Mouse (Mus musculus) forebrain, embryonic 12.5 days (tissue): ENCODE data around the gene Wdr60. TPM values are rescaled to one million over a fixed set of nuclear protein-coding genes. Genes with fewer than 3 reads are reported as not detected.
A peak's percentile ranks its signal among the peaks of the same experiment; 100 is the strongest.

ENCODE experiments used
- ATAC-seq: fragments of 200-750 bp; cut with Nextera tagmentation; 2 replicates; pipeline ENCODE4 v1.8.0; 2017; ENCODE audit warnings: moderate TSS enrichment; ENCODE audit not compliant: low FRiP score
- H3K27ac ChIP-seq: fragments of 300-500 bp; sonication (generic); 2 replicates; pipeline ENCODE4 v1.5.1; 2016; ENCODE audit warnings: mild to moderate bottlenecking
- H3K27me3 ChIP-seq: fragments of 300-500 bp; sonication (generic); 2 replicates; pipeline ENCODE4 v1.6.1; 2016; ENCODE audit warnings: mild to moderate bottlenecking
- H3K36me3 ChIP-seq: fragments of 300-500 bp; sonication (generic); replicated peaks from 2 replicates; pipeline ENCODE4 v1.6.1; 2016; ENCODE audit warnings: mild to moderate bottlenecking
- H3K4me1 ChIP-seq: fragments of 300-500 bp; sonication (generic); 2 replicates; pipeline ENCODE4 v1.6.1; 2016
- H3K4me2 ChIP-seq: fragments of 300-500 bp; sonication (generic); 2 replicates; pipeline ENCODE4 v1.6.1; 2016; ENCODE audit warnings: mild to moderate bottlenecking, moderate library complexity
- H3K4me3 ChIP-seq: fragments of 300-500 bp; sonication (generic); replicated peaks from 2 replicates; pipeline ENCODE4 v1.5.1; 2016; ENCODE audit warnings: mild to moderate bottlenecking
- H3K9ac ChIP-seq: fragments of 300-500 bp; sonication (generic); 2 replicates; pipeline ENCODE4 v1.6.1; 2016; ENCODE audit warnings: mild to moderate bottlenecking
- H3K9me3 ChIP-seq: fragments of 300-500 bp; sonication (generic); 2 replicates; pipeline ENCODE4 v1.6.1; 2016
- WGBS: fragments of 180-500 bp; shearing (Covaris S2); methylation state at CpG from one replicate; pipeline ENCODE4 v1.1.7; 2016; 5-methylcytosine and 5-hydroxymethylcytosine counted together
- polyA plus RNA-seq: library from polyadenylated mRNA; unstranded; fragments of >200 nt; fragmentation: Nextera tagmentation; extraction: Ambion mirVana; gene quantifications from 2 replicates; pipeline ENCODE4 v1.2.1, GENCODE M21; 2016

The Wdr60 gene
- polyA plus RNA-seq, result 20.3 and 21.7 TPM in 2 replicates

GRCm38 (mm10) chr12:116262555-116263341, at the start of gene Wdr60:
TSS of gene Wdr60 (minus strand) at chr12:116263022.
- Histone ChIP-seq H3K36me3 (no peaks in the 10 kb centered on the region), H3K9me3 (no peaks in the 10 kb centered on the region), H3K4me3 (peak within 1 kb of the TSS; percentile 63), H3K27me3 (no peaks in the 10 kb centered on the region), H3K4me1 (peaks cover 6% of the 10 kb centered on the region; the same call in 1 of the 2 replicates), H3K9ac (peak within 1 kb of the TSS; percentile 71), H3K4me2 (peak within 1 kb of the TSS; percentile 75), H3K27ac (peak within 1 kb of the TSS; percentile 76)
- ATAC-seq, result peak; percentile 99
- WGBS, result 5% methylated on average over 47 of the region's 47 CpGs

GRCm38 (mm10) chr12:116308612-116309011, 45.8 kb upstream of the Wdr60 start:
- Histone ChIP-seq H3K27me3 (no peaks in the 10 kb centered on the region), H3K9me3 (no peaks in the 10 kb centered on the region), H3K36me3 (no peaks in the 10 kb centered on the region), H3K4me3 (no peak overlapping the region), H3K9ac (no peak overlapping the region), H3K27ac (no peak overlapping the region), H3K4me2 (no peak overlapping the region), H3K4me1 (no peaks in the 10 kb centered on the region)
- WGBS, result 87% methylated on average over 2 of the region's 2 CpGs
- no peak for ATAC-seq

DNA sequence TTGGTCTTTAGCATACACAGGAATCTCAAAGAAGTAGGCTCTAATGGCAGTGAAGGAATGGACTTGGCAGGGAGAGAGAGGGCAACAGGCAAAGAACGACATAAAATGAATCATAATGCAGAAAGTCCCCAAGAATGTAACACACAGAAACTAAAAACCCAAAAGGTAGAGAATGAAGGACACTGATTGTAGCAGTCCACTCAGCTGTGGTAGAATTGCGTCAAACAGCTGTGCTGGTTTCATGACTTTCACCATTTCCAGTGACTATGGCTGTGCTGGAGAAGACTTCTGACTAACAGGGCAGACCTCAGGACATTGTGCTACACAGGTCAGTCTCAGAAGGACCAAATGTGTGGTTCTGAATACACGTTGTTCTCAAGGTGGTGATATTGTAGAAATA, 45.0 kb upstream of the Wdr60 start:
- Histone ChIP-seq H3K4me1 (no peaks in the 10 kb centered on the region), H3K9ac (no peak overlapping the region), H3K4me3 (no peak overlapping the region), H3K36me3 (no peaks in the 10 kb centered on the region), H3K4me2 (no peak overlapping the region), H3K27ac (no peak overlapping the region), H3K27me3 (no peaks in the 10 kb centered on the region), H3K9me3 (no peaks in the 10 kb centered on the region)
- WGBS, result 91% methylated on average over 3 of the region's 3 CpGs
- ATAC-seq, result no peak

DNA sequence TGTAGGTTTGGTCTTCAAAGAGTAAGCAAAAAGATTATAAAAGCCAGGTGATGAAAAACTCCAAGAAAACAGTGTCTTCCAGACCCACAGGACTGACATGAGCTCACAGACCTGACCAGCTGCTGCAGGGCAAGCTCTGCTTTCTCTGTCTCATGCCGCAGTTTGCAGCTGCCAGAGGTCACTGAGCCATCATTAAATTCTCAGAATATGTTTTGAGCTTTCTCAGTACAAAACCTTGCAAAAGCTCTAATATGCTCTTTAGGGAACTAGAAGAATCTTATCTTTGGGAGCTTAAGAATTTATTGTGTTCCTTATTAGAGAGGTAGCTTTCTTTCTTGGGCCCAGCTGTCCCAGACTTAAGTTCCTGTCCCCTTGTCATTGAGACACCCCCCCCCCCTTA, 43.2 kb upstream of the Wdr60 start:
- Histone ChIP-seq H3K4me3 (no peak overlapping the region), H3K9me3 (no peaks in the 10 kb centered on the region), H3K27ac (no peak overlapping the region), H3K9ac (no peak overlapping the region), H3K27me3 (no peaks in the 10 kb centered on the region), H3K36me3 (no peaks in the 10 kb centered on the region), H3K4me1 (no peaks in the 10 kb centered on the region), H3K4me2 (no peak overlapping the region)
- ATAC-seq, result no peak
- WGBS, result 70% methylated on average over 1 of the region's 1 CpGs

- Histone ChIP-seq H3K4me1 (no peaks in the 10 kb centered on the region), H3K27ac (no peak overlapping the region), H3K9ac (no peak overlapping the region), H3K4me3 (no peak overlapping the region), H3K9me3 (no peaks in the 10 kb centered on the region), H3K27me3 (no peaks in the 10 kb centered on the region), H3K36me3 (no peaks in the 10 kb centered on the region), H3K4me2 (no peak overlapping the region)
- ATAC-seq, result no peak
Observed at GRCm38 (mm10) chr12:116302181-116302580, 39.4 kb upstream of the Wdr60 start.

GRCm38 (mm10) chr12:116299906-116300305, 37.1 kb upstream of the Wdr60 start:
- no peak overlapping the region for H3K9ac ChIP-seq
- H3K27ac ChIP-seq, result no peak overlapping the region
- no peaks in the 10 kb centered on the region for H3K36me3 ChIP-seq
- no peak overlapping the region for H3K4me3 ChIP-seq
- 98% methylated on average over 2 of the region's 2 CpGs for WGBS
- H3K9me3 ChIP-seq, result no peaks in the 10 kb centered on the region
- no peaks in the 10 kb centered on the region for H3K4me1 ChIP-seq
- ATAC-seq, result no peak
- H3K27me3 ChIP-seq, result no peaks in the 10 kb centered on the region
- H3K4me2 ChIP-seq, result no peak overlapping the region

GRCm38 (mm10) chr12:116293599-116294292, 30.9 kb upstream of the Wdr60 start:
- ATAC-seq, result no peak
- Histone ChIP-seq H3K36me3 (no peaks in the 10 kb centered on the region), H3K4me2 (no peak overlapping the region), H3K27me3 (no peaks in the 10 kb centered on the region), H3K9me3 (no peaks in the 10 kb centered on the region), H3K9ac (no peak overlapping the region), H3K4me3 (no peak overlapping the region), H3K4me1 (no peaks in the 10 kb centered on the region), H3K27ac (no peak overlapping the region)
- WGBS, result 88% methylated on average over 4 of the region's 4 CpGs

DNA sequence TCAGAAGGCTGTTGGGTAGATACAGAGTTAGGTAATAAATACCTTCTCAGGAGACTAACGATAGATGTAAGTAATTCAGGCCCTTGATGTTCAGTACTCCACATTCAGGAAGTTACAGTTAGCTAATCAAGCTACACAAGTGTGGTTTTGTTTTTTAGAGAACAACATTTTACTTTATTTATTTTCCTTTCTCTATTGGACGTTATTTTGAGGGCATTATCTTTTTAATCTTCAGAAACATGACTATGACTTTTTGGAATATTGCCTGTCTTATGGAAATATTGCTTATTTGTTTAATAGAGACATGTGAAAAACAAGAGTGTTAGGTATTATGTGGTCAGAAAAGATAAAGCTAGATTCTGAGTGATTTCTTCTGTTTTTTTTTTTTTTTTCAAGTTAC, 30.4 kb upstream of the Wdr60 start:
- Histone ChIP-seq H3K9ac (no peak overlapping the region), H3K27ac (no peak overlapping the region), H3K9me3 (no peaks in the 10 kb centered on the region), H3K36me3 (no peaks in the 10 kb centered on the region), H3K4me3 (no peak overlapping the region), H3K4me2 (no peak overlapping the region), H3K27me3 (no peaks in the 10 kb centered on the region), H3K4me1 (no peaks in the 10 kb centered on the region)
- ATAC-seq, result no peak
- 89% methylated on average over 2 of the region's 2 CpGs for WGBS

- Histone ChIP-seq H3K4me3 (no peak overlapping the region), H3K9me3 (no peaks in the 10 kb centered on the region), H3K4me1 (peaks cover 10% of the 10 kb centered on the region), H3K9ac (no peak overlapping the region), H3K36me3 (no peaks in the 10 kb centered on the region), H3K27ac (no peak overlapping the region), H3K4me2 (no peak overlapping the region), H3K27me3 (no peaks in the 10 kb centered on the region)
- no peak for ATAC-seq
- 92% methylated on average over 2 of the region's 2 CpGs for WGBS
Observed at GRCm38 (mm10) chr12:116283511-116283910, 20.7 kb upstream of the Wdr60 start.

- H3K36me3 ChIP-seq, result no peaks in the 10 kb centered on the region
- no peak overlapping the region for H3K9ac ChIP-seq
- peaks cover 10% of the 10 kb centered on the region for H3K4me1 ChIP-seq
- no peaks in the 10 kb centered on the region for H3K27me3 ChIP-seq
- ATAC-seq, result no peak
- WGBS, result 89% methylated on average over 2 of the region's 2 CpGs
- H3K9me3 ChIP-seq, result no peaks in the 10 kb centered on the region
- no peak overlapping the region for H3K4me3 ChIP-seq
- no peak overlapping the region for H3K27ac ChIP-seq
- no peak overlapping the region for H3K4me2 ChIP-seq
Observed at GRCm38 (mm10) chr12:116282856-116283255, 20.0 kb upstream of the Wdr60 start.

DNA sequence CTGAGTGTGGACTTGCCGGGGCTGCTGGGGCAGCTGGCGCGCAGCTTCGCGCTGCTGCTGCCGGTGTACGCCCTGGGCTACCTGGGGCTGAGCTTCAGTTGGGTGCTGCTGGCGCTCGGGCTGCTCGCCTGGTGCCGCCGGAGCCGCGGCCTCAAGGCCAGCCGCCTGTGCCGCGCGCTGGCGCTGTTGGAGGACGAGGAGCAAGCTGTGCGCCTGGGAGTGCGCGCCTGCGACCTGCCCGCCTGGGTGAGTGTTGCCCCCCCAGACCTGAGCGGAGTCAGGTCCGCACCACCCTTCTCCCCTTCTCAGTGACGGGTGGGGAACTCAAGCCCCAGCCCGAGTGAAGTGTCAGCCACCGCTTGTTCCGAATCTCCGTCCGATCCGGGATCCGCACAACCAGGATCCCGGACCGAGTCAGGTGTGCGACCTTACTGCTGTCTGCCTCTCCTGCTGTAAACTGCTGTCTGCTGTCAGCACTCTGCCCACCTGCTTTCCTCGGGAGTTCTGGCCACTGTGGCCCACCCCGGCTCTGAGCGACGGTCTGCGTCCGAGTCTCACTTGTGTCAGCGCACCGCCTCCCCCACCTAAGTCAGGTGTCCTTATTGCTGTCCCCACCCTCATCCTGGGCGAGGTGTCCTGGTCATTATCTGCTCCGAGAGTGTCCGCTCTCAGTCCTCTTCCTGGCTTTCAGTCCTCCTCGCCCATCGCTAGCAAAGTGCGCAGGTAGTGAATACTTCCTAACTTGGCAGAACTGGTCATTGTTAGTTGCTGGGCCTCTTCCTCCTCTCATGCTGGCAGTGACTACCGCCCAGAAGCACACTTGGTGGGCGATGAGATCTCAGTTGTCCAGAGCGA, 18.8 kb upstream of the Wdr60 start:
- no peaks in the 10 kb centered on the region for H3K9me3 ChIP-seq
- H3K4me3 ChIP-seq, result peak overlapping the region; percentile 94
- no peaks in the 10 kb centered on the region for H3K27me3 ChIP-seq
- peak; percentile 7; the same call in 1 of the 2 replicates for ATAC-seq
- H3K27ac ChIP-seq, result peak overlapping the region; percentile 94
- no peaks in the 10 kb centered on the region for H3K36me3 ChIP-seq
- H3K4me2 ChIP-seq, result peak overlapping the region; percentile 94
- WGBS, result under 1% methylated on average over 48 of the region's 55 CpGs
- H3K9ac ChIP-seq, result peak overlapping the region; percentile 96
- peaks cover 10% of the 10 kb centered on the region for H3K4me1 ChIP-seq

DNA sequence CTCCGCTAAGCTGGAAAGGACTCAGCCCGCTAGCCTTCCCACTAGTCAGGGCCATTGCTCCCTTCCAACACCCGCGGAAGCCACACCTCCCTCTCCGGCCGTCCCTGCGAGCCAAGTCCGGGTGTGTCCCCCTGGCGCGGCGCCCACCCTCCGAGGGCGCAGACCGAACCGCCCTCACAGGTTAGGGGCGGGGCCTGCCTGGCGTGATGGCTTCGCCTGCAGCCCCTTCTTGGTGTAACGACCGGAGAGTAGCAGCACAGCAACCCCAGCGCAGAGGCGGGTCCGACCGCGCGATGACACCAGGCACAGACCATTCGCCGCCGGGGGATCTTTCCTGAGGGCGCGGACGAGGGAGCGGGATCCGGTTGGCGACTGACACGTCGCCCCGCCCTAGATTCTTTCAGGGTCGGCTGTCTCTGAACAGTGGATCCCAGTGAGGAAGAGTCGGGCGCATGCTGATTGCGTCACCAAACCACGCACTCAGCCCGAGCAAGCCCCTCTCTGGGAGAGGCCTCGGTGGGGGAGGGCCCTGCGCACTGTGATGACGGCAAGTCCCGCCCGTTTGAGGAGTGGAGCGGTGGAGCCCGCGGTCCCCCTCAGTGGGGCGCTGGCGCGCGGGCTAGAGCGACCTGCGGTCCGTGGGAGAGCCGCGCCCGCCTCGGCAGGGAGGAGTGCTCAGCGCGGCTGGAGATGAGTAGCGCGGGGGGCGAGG, 18.0 kb upstream of the Wdr60 start, which contains the start of gene Esyt2:
TSS of gene Esyt2 (plus strand) at position 544 of the 712 bp plus-strand sequence.
- H3K4me1 ChIP-seq, result peaks cover 10% of the 10 kb centered on the region
- peak within 1 kb of the TSS; percentile 94 for H3K27ac ChIP-seq
- H3K9ac ChIP-seq, result peak within 1 kb of the TSS; percentile 96
- WGBS, result under 1% methylated on average over 67 of the region's 68 CpGs
- H3K27me3 ChIP-seq, result no peaks in the 10 kb centered on the region
- H3K9me3 ChIP-seq, result no peaks in the 10 kb centered on the region
- peak; percentile 97 for ATAC-seq
- peak within 1 kb of the TSS; percentile 94 for H3K4me2 ChIP-seq
- no peaks in the 10 kb centered on the region for H3K36me3 ChIP-seq
- peak within 1 kb of the TSS; percentile 94 for H3K4me3 ChIP-seq
